Mouse (Mus musculus): Measurements from ENCODE around the gene Dcaf4. TPM values are rescaled to one million over a fixed set of nuclear protein-coding genes. Genes with fewer than 3 reads are reported as not detected.

Gene Dcaf4
- total RNA-seq, 4 experiments from 2014 or later = 29.4 to 35.6 (median 30.6) TPM

- DNase-seq (ENCODE audit: low spot score in 2 of 2) = no peak
Observed at GRCm38 (mm10) chr12:83543997-83544396, 23.7 kb downstream of the Dcaf4 start.

GRCm38 (mm10) chr12:83544791-83545190 lies 24.5 kb downstream of the Dcaf4 start:
- DNase-seq (ENCODE audit: low spot score in 2 of 2) = no peak

GRCm38 (mm10) chr12:83551305-83551704 lies 31.0 kb downstream of the Dcaf4 start:
- no peak for DNase-seq (ENCODE audit: low spot score in 2 of 2)

- DNase-seq (ENCODE audit: low spot score in 2 of 2) = no peak
Observed at GRCm38 (mm10) chr12:83553816-83554215, 33.5 kb downstream of the Dcaf4 start.

- DNase-seq (ENCODE audit: low spot score in 2 of 2) = no peak
Observed at GRCm38 (mm10) chr12:83555605-83556004, 35.3 kb downstream of the Dcaf4 start.

- DNase-seq (ENCODE audit: low spot score in 2 of 2) = no peak
Observed at GRCm38 (mm10) chr12:83558496-83558895, 38.2 kb downstream of the Dcaf4 start.

GRCm38 (mm10) chr12:83560189-83560588 lies 39.9 kb downstream of the Dcaf4 start:
- DNase-seq (ENCODE audit: low spot score in 2 of 2) = no peak

GRCm38 (mm10) chr12:83562589-83562988 lies 42.3 kb downstream of the Dcaf4 start:
- no peak for DNase-seq (ENCODE audit: low spot score in 2 of 2)

GRCm38 (mm10) chr12:83569866-83570265 lies 49.6 kb downstream of the Dcaf4 start:
- DNase-seq (ENCODE audit: low spot score in 2 of 2) = no peak

- DNase-seq (ENCODE audit: low spot score in 2 of 2) = no peak
Observed at GRCm38 (mm10) chr12:83572717-83573116, 52.5 kb downstream of the Dcaf4 start.

- no peak for DNase-seq (ENCODE audit: low spot score in 2 of 2)
Observed at GRCm38 (mm10) chr12:83577445-83577844, 57.2 kb downstream of the Dcaf4 start.

- DNase-seq (ENCODE audit: low spot score in 2 of 2) = no peak
Observed at GRCm38 (mm10) chr12:83578356-83578755, 58.1 kb downstream of the Dcaf4 start.

GRCm38 (mm10) chr12:83578896-83579569 lies 58.8 kb downstream of the Dcaf4 start:
- DNase-seq (ENCODE audit: low spot score in 2 of 2) = no peak

- no peak for DNase-seq (ENCODE audit: low spot score in 2 of 2)
Observed at GRCm38 (mm10) chr12:83580283-83580682, 60.0 kb downstream of the Dcaf4 start.

GRCm38 (mm10) chr12:83582106-83582505 lies 61.8 kb downstream of the Dcaf4 start:
- no peak for DNase-seq (ENCODE audit: low spot score in 2 of 2)

- DNase-seq (ENCODE audit: low spot score in 2 of 2) = no peak
Observed at GRCm38 (mm10) chr12:83582747-83583146, 62.5 kb downstream of the Dcaf4 start.

GRCm38 (mm10) chr12:83586628-83587027 lies 66.4 kb downstream of the Dcaf4 start:
- no peak for DNase-seq (ENCODE audit: low spot score in 2 of 2)

Other genes with a start within 250 kb of the Dcaf4 start
- 10 to 100 TPM; 16.3 to 26.0 (median 20.2) TPM for gene Dpf3, start 32.8 kb upstream of the Dcaf4 start, total RNA-seq (2022)
- 10 to 100 TPM; 44.0 to 50.8 (median 47.7) TPM for gene Zfyve1, start 76.8 kb downstream of the Dcaf4 start, total RNA-seq (2022)
- 100 to 1,000 TPM; 122 to 143 (median 133) TPM for gene Rbm25, start 110.8 kb downstream of the Dcaf4 start, total RNA-seq (2022)
- 10 to 100 TPM; 64.2 to 76.0 (median 69.9) TPM for gene Psen1, start 167.7 kb downstream of the Dcaf4 start, total RNA-seq (2022)
- gene Papln, start 243.2 kb downstream of the Dcaf4 start, total RNA-seq (2022) = 1 to 10 TPM; 3.7 to 4.7 (median 3.9) TPM